Mouse (Mus musculus) forebrain, embryonic 16.5 days (tissue): ENCODE data around the gene Rint1. TPM values are rescaled to one million over a fixed set of nuclear protein-coding genes. Genes with fewer than 3 reads are reported as not detected.
"Not testable (repeated sequence)": the region's sequence is repeated elsewhere in the genome, so short reads cannot be mapped to it uniquely, and the experiment has no call there.

Experiments used
- ATAC-seq: fragments of 200-750 bp; cut with Nextera tagmentation; 2 replicates; pipeline ENCODE4 v1.8.0; 2017; ENCODE audit warnings: mild to moderate bottlenecking, moderate library complexity
- H3K27ac ChIP-seq: fragments of 300-500 bp; sonication (generic); 2 replicates; pipeline ENCODE4 v1.5.1; 2014; ENCODE audit warnings: low read length, control low read depth
- H3K27me3 ChIP-seq: fragments of 300-500 bp; sonication (generic); replicated peaks from 2 replicates; pipeline ENCODE4 v1.6.1; 2014; ENCODE audit warnings: low read length; ENCODE audit not compliant: control insufficient read depth, insufficient read depth
- H3K36me3 ChIP-seq: fragments of 300-500 bp; sonication (generic); 2 replicates; pipeline ENCODE4 v1.6.1; 2014; ENCODE audit not compliant: control insufficient read depth, insufficient read depth
- H3K4me1 ChIP-seq: fragments of 300-500 bp; sonication (generic); replicated peaks from 2 replicates; pipeline ENCODE4 v1.6.1; 2014; ENCODE audit warnings: low read length; ENCODE audit not compliant: control insufficient read depth, insufficient read depth
- H3K4me2 ChIP-seq: fragments of 300-500 bp; sonication (generic); 2 replicates; pipeline ENCODE4 v1.6.1; 2014; ENCODE audit warnings: mild to moderate bottlenecking, low read length, control low read depth
- H3K4me3 ChIP-seq: fragments of 300-500 bp; sonication (generic); replicated peaks from 2 replicates; pipeline ENCODE4 v1.5.1; 2014; ENCODE audit warnings: mild to moderate bottlenecking, low read length, control low read depth
- H3K9ac ChIP-seq: fragments of 300-500 bp; sonication (generic); replicated peaks from 2 replicates; pipeline ENCODE4 v1.6.1; 2014; ENCODE audit warnings: low read depth, low read length, control low read depth
- H3K9me3 ChIP-seq: fragments of 300-500 bp; sonication (generic); 2 replicates; pipeline ENCODE4 v1.6.1; 2016; ENCODE audit warnings: low read length; ENCODE audit not compliant: control insufficient read depth
- WGBS: fragments of 180-500 bp; shearing (Covaris S2); extraction: QIAGEN DNeasy Blood & Tissue Kit; methylation state at CpG from one replicate; pipeline ENCODE4 v1.1.7; 2014; 5-methylcytosine and 5-hydroxymethylcytosine counted together
- polyA plus RNA-seq: library from polyadenylated mRNA; unstranded; fragments of >200 nt; fragmentation: Nextera tagmentation; extraction: Ambion mirVana; gene quantifications from 2 replicates; pipeline ENCODE4 v1.2.1, GENCODE M21; 2015

The Rint1 gene
- polyA plus RNA-seq, 1 experiment from 2014 or later, result 28.4 TPM

DNA sequence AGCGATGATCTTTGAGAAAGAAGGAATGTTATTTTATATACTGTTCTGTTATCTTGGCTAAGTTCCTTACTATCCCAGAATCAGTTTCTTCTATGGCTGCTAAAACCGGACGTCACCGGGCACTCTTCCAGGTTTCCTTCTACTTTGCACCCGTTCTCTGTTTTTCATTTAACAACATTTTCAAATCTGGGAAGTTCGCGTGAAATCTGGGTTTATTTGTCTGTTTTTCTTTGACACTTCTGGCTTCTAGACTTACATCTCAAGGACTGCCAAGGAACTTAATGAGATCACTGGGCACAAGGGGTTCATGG is 57.0 kb downstream of the Rint1 start:
- 16% methylated on average over 7 of the region's 7 CpGs for WGBS
- peaks cover 17% of the 10 kb centered on the region for H3K4me1 ChIP-seq
- peak; percentile 31 for ATAC-seq

DNA sequence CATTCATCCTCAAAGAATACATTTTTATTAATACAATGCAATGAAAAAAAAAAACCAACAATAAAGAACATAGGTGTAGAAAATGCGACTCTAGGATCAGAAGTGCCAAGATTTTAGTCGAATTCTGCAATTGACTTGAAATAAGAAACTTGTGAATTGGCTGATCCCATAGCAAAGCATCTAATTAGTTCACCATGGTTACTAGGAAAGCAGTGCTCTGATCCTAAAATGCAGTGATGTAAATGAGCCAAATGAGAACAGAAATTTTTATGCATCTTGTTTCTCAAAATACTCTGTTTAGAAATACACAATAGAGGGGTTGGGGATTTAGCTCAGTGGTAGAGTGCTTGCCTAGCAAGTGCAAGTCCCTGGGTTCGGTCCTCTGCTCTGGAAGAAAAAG is 57.6 kb downstream of the Rint1 start:
- H3K27ac ChIP-seq, result peak overlapping the region; percentile 92
- H3K4me2 ChIP-seq, result peak overlapping the region; percentile 41
- H3K9ac ChIP-seq, result no peak overlapping the region
- ATAC-seq, result no peak
- H3K27me3 ChIP-seq, result no peaks in the 10 kb centered on the region
- 42% methylated on average over 3 of the region's 3 CpGs for whole genome bisulfite sequencing
- no peak overlapping the region for H3K4me3 ChIP-seq
- peaks cover under 1% of the 10 kb centered on the region; the same call in 1 of the 2 replicates for H3K36me3 ChIP-seq
- peaks cover 17% of the 10 kb centered on the region for H3K4me1 ChIP-seq
- no peaks in the 10 kb centered on the region for H3K9me3 ChIP-seq

More for the DNA sequence above, 57.0 kb downstream of the Rint1 start:
- Histone ChIP-seq H3K36me3 (peaks cover 2% of the 10 kb centered on the region; the same call in 1 of the 2 replicates), H3K9me3 (no peaks in the 10 kb centered on the region), H3K27me3 (no peaks in the 10 kb centered on the region), H3K4me2 (peak overlapping the region; percentile 41), H3K4me3 (peak overlapping the region; percentile 77), H3K27ac (peak overlapping the region; percentile 92), H3K9ac (peak overlapping the region; percentile 75)

- no peaks in the 10 kb centered on the region for H3K27me3 ChIP-seq
- peak overlapping the region; percentile 72 for H3K9ac ChIP-seq
- H3K27ac ChIP-seq, result peak overlapping the region; percentile 62
- peak overlapping the region; percentile 68 for H3K4me2 ChIP-seq
- H3K4me3 ChIP-seq, result peak overlapping the region; percentile 68
- under 1% methylated on average over 54 of the region's 61 CpGs for WGBS
- H3K36me3 ChIP-seq, result peaks cover 8% of the 10 kb centered on the region; the same call in 1 of the 2 replicates
- ATAC-seq, result peak; percentile 95
- peaks cover 5% of the 10 kb centered on the region for H3K4me1 ChIP-seq
- H3K9me3 ChIP-seq, result no peaks in the 10 kb centered on the region
Measured at GRCm38 (mm10) chr5:23850345-23851159, 63.0 kb downstream of the Rint1 start.

DNA sequence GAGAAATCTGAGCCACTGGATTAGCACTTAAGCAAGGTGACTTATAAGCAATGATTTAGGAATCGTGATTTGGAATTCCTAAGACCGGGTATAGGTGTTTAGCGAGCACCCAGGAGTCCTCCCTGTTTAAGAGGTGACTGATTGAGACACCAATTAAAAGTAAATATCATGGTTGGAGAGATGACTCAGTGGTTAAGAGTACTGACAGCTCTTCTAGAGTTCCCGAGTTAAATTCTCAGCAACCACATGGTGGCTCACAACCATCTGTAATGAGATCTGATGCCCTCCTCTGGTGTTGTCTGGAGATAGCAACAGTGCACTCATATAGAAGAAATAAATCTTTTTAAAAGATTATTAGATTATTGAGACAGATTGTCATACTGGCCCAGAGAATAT is 63.6 kb downstream of the Rint1 start:
- H3K9me3 ChIP-seq, H3K4me1 ChIP-seq, H3K27me3 ChIP-seq: not testable (repeated sequence)
- peak overlapping the region; percentile 68 for H3K4me3 ChIP-seq
- H3K9ac ChIP-seq, result peak overlapping the region; percentile 72
- peaks cover 12% of the 10 kb centered on the region; the same call in 1 of the 2 replicates for H3K36me3 ChIP-seq
- H3K27ac ChIP-seq, result peak overlapping the region; percentile 62
- peak overlapping the region; percentile 68 for H3K4me2 ChIP-seq
- peak; percentile 34 for ATAC-seq
- WGBS, result 3% methylated on average over 4 of the region's 4 CpGs

GRCm38 (mm10) chr5:23852916-23853315 is 65.4 kb downstream of the Rint1 start:
- not testable (repeated sequence) for H3K9ac ChIP-seq, H3K27me3 ChIP-seq, H3K4me3 ChIP-seq, H3K9me3 ChIP-seq, ATAC-seq, H3K27ac ChIP-seq, H3K4me2 ChIP-seq, H3K4me1 ChIP-seq
- 91% methylated on average over 1 of the region's 1 CpGs for WGBS
- peaks cover 12% of the 10 kb centered on the region; the same call in 1 of the 2 replicates for H3K36me3 ChIP-seq

DNA sequence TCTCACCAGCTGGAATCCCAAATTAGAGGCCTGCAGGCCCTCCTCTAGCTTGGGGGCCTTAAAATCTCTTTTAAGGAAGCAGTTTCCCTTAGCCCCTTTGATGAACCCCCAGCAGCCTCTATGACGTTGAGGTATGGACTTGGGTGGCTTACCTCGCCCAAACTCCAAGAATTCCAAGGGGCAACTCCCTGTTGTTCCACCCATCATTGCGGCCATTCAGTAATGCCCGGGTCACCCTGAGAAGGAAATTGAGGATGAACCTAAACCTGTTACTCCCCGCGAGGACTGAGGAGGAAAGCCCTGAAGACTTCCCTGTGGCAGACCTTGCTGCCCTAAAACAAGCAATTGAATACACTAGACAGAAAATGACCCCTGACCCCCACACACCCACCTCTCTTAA is 68.0 kb downstream of the Rint1 start:
- 94% methylated on average over 6 of the region's 6 CpGs for WGBS
- Histone ChIP-seq H3K27me3 (no peaks in the 10 kb centered on the region), H3K9me3 (no peaks in the 10 kb centered on the region), H3K4me3 (no peak overlapping the region), H3K4me2 (no peak overlapping the region), H3K27ac (no peak overlapping the region), H3K9ac (no peak overlapping the region), H3K4me1 (peaks cover 5% of the 10 kb centered on the region), H3K36me3 (peaks cover 12% of the 10 kb centered on the region; the same call in 1 of the 2 replicates)
- ATAC-seq, result no peak

GRCm38 (mm10) chr5:23856164-23856563 is 68.7 kb downstream of the Rint1 start:
- no peak for ATAC-seq
- H3K36me3 ChIP-seq, result peaks cover 15% of the 10 kb centered on the region; the same call in 1 of the 2 replicates

DNA sequence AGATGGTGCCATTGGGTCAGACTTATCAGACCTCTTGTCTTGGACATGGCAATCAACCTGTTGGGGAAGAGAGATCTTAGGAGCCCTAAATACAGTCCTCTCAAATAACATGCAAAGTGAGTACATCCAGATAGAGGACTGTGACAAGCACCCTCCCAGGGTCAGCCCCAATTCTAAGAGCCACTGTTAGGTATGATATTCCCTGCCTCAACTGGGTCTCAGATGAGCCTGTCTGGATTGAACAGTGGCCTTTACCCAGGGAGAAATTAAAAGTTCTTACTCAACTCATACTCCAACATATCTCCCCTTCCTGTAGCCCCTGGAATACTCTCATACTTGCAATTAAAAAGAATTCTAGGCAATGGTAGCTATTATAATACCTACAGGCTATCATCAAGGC is 69.7 kb downstream of the Rint1 start:
- peaks cover 15% of the 10 kb centered on the region; the same call in 1 of the 2 replicates for H3K36me3 ChIP-seq
- H3K4me1 ChIP-seq, result no peaks in the 10 kb centered on the region
- no peak overlapping the region for H3K9ac ChIP-seq
- no peaks in the 10 kb centered on the region for H3K9me3 ChIP-seq
- no peak overlapping the region for H3K4me3 ChIP-seq
- H3K4me2 ChIP-seq, result no peak overlapping the region
- H3K27ac ChIP-seq, result no peak overlapping the region
- no peak for ATAC-seq
- no peaks in the 10 kb centered on the region for H3K27me3 ChIP-seq

More at GRCm38 (mm10) chr5:23856164-23856563, 68.7 kb downstream of the Rint1 start:
- Histone ChIP-seq H3K4me3 (no peak overlapping the region), H3K9me3 (no peaks in the 10 kb centered on the region), H3K4me1 (peaks cover 5% of the 10 kb centered on the region), H3K27me3 (no peaks in the 10 kb centered on the region), H3K27ac (no peak overlapping the region), H3K9ac (no peak overlapping the region), H3K4me2 (no peak overlapping the region)
- 95% methylated on average over 1 of the region's 1 CpGs for WGBS

GRCm38 (mm10) chr5:23858001-23858400 is 70.5 kb downstream of the Rint1 start:
- Histone ChIP-seq H3K36me3 (peaks cover 15% of the 10 kb centered on the region; the same call in 1 of the 2 replicates), H3K9ac (no peak overlapping the region)
- 91% methylated on average over 3 of the region's 3 CpGs for WGBS

More at GRCm38 (mm10) chr5:23858001-23858400, 70.5 kb downstream of the Rint1 start:
- ATAC-seq, result no peak
- no peak overlapping the region for H3K4me2 ChIP-seq
- no peaks in the 10 kb centered on the region for H3K27me3 ChIP-seq
- H3K27ac ChIP-seq, result no peak overlapping the region
- H3K9me3 ChIP-seq, result no peaks in the 10 kb centered on the region
- no peaks in the 10 kb centered on the region for H3K4me1 ChIP-seq
- H3K4me3 ChIP-seq, result no peak overlapping the region
